Mouse (Mus musculus) T-helper 17 cell (primary cell): Measurements from ENCODE around the gene E130311K13Rik.

Experiments
- in situ Hi-C, 2 experiments: fragments of 300-600 bp; cut with MboI, MseI; formaldehyde crosslinking; loops; 1 replicate in 1 of 2; 2 replicates in 1 of 2; pipeline ENCODE4 v1.15.1; 2025; ENCODE audit warnings: high pct_unique_total_duplicates in 2 of 2

E130311K13Rik gene

GRCm38 (mm10) chr3:63897177-63897576 is 32.1 kb downstream of the E130311K13Rik start:
- in situ Hi-C loops: no loop called here

GRCm38 (mm10) chr3:63896303-63896702 is 33.0 kb downstream of the E130311K13Rik start:
- in situ Hi-C loops: no loop called here

DNA sequence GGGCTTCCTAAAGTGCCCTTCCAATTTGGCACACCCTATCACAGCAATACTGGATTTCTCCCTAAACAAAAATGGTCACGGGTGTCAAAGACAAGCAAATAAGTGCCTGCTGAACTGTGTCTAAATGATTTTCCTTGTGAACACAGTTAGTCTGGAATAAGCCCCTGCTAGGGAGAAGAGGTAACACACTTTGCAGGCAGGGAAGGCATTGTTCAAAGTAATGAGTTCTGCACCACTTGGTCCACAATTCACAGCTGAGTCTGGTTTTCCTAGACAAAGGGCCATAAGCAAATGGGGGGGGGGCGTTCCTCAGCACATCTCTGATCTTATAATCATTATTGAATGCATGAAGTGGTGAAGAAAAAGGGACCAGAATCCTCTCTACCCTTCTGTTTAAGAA is 33.5 kb downstream of the E130311K13Rik start:
- in situ Hi-C loops: no loop called here

- in situ Hi-C loops: no loop called here
Measured at GRCm38 (mm10) chr3:63893677-63894076, 35.6 kb downstream of the E130311K13Rik start.

DNA sequence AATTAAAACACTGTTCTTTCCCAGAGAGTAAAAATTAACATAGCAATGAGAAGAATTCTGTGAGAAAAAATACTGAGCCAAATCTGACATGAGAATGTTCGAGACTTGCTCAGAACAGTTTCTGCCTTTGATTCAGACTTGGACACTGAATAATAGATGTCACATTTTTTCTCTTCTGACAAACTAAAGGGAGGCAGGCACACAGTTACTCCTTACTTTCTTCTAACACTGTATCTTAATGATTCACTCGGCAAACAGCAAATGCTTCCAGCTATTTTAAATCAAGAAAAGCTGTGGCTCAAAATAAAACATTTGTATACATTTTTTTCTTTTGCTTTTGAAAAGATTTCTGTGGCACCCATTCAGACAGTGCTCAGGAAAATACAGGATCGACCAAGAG is 37.1 kb downstream of the E130311K13Rik start:
- in situ Hi-C loops: no loop called here

DNA sequence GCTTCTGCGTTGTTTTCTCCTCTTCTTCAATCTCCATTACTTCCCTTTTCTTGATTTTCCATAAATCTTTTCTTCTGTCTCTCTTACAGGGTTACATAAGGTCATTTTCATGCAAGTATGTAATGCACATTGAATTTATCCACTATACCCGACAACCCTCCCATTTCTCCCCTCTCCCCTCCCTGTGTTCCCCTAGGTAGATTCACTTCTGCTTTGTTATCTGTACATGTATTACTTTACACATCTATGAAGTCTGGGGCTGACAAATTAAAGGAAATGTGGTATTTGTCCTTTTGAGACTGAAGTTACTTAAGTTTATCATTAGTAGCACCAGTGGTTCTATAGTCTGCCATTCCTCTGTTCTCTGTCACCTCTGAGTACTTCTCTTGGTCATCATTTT is 48.2 kb downstream of the E130311K13Rik start:
- in situ Hi-C loops: no loop called here

DNA sequence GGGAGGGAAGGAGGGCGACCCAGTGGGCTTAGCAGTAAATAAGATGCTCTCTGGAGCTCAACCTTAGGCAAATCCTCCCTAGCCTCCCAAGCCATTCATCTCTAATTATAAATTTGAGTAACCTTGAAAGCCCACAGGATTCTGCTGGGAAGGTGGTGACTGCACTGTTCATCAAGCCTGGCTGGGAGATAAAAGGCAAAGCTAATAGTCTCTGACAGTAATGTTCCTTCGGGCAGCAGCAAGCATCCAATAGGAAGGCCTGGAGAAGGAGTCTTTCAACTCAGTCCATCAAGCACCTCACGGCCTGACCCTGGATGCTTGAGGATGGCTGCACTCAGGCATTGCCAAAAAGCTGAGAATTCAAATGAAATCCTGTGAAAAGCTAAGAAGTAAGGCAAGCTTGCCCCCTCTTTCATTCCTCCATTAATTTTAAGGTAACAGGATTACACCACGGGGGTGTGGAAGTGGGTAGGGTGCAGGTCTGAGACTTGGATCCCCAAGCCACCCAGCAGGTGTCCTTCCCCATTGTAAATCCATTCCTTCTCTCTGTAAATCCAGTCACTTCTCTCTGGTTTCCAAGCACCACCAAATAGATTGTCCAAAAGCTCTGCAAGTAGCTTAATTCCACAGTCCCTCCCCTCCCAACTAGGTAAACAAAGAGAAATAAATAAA is 50.1 kb downstream of the E130311K13Rik start:
- in situ Hi-C loops: no loop called here

DNA sequence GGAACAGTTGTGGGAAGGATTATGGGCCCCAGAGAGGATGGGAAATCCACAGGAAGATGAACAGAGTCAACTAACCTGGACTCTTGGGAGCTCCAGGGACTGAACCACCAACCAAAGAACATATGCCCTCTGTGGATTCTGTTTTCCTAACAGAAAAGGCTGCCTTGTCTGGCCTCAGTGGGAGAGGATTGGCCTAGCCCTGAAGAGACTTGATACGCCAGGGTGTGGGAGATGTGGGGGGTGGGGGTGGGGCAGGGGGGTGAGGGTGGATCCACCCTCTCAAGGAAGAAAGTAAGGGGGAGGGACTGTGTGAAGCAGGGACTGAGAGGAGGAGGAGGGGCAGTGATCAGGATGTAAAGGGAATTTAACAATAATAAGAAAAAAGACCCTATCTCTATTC is 56.5 kb downstream of the E130311K13Rik start:
- in situ Hi-C loops: no loop called here

GRCm38 (mm10) chr3:63871249-63871648 is 58.0 kb downstream of the E130311K13Rik start:
- in situ Hi-C loops: no loop called here

GRCm38 (mm10) chr3:63868285-63868684 is 61.0 kb downstream of the E130311K13Rik start:
- in situ Hi-C loops: no loop called here

- in situ Hi-C loops: no loop called here
Measured at GRCm38 (mm10) chr3:63865069-63865468, 64.2 kb downstream of the E130311K13Rik start.
